ENCODE assay signal across 27 mouse cellular contexts in the genomic region with DNA sequence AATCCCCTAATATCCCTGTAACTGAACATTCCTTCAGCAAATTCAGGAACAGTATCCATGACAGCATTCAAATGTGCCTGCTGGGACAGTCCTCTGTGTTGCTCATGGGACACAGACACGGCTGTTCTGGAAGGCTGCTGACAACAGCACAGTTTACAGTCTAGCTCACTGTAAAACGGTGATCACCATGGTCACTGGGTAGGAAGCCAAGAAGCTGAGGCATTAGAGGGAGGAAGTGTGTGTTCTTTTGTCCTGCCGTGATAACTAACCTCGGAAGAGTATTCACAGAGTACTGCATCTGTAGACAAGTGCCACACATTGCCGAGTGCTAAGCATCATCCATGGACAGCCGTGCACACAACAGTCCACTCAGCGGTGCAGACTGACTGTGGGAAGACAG. TPM values are rescaled to one million over a fixed set of nuclear protein-coding genes. Genes with fewer than 3 reads are reported as not detected.
DNase-seq lines count a peak whose midpoint lies in the region; ATAC-seq lines count a peak whose summit lies in the region.
"Had no signal": no experiment of that assay in that cellular context is flagged by ENCODE, and none has a peak within 500 bp of the region (broad histone marks: within the 10 kb centered on the region; RNA-seq: fewer than 3 reads in every experiment).

No protein-coding gene starts in this region.

- H3K9me3 ChIP-seq in hindbrain, embryonic 14.5 days (ENCODE audit: control insufficient read depth, low read length), result no peaks in the 10 kb centered on the region
- H3K9me3 ChIP-seq in hindbrain, embryonic 13.5 days, result no peaks in the 10 kb centered on the region
- H3K9me3 ChIP-seq in liver, embryonic 13.5 days (replicated peaks), result no peaks in the 10 kb centered on the region
- H3K9me3 ChIP-seq in liver, embryonic 12.5 days (replicated peaks), result no peaks in the 10 kb centered on the region
- no peaks in the 10 kb centered on the region for H3K9me3 ChIP-seq in neural tube, embryonic 13.5 days
- H3K9me3 ChIP-seq in neural tube, embryonic 15.5 days (replicated peaks), result no peaks in the 10 kb centered on the region
- H3K9me3 ChIP-seq: G1E; heart, embryonic 15.5 days; kidney, embryonic 15.5 days; limb, embryonic 13.5 days had no signal

- no peak; the same call in 1 of the 2 replicates for ATAC-seq in hindbrain, embryonic 14.5 days (ENCODE audit: low FRiP score)
- ATAC-seq in hindbrain, embryonic 13.5 days (ENCODE audit: low FRiP score), result no peak
- ATAC-seq in liver, embryonic 13.5 days (ENCODE audit: low read depth), result peak; percentile 50; the same call in 1 of the 2 replicates
- ATAC-seq in liver, embryonic 12.5 days, result no peak
- ATAC-seq in neural tube, embryonic 13.5 days (ENCODE audit: low read depth), result 0 out of 2 replicates have a peak, but pooled peaks have one; percentile 56
- ATAC-seq in neural tube, embryonic 15.5 days (ENCODE audit: low FRiP score), result peak; percentile 83
- ATAC-seq: midbrain, embryonic 16.5 days; Patski had no signal

- peak; percentile 32 for DNase-seq in hindbrain, embryonic 14.5 days (ENCODE audit: low spot score)
- no peak for DNase-seq in liver, embryonic 13.5 days
- DNase-seq in neural tube, embryonic 10.5 days (ENCODE audit: extremely low spot score, low spot score), result no peak
- no peak for DNase-seq in thymus, postnatal 14 days
- DNase-seq: adrenal gland, postnatal 10 days; cerebellum, adult 11 months; cerebellum, adult 9-11 months; gastrocnemius, postnatal 14 days; kidney, adult 18-20 months; kidney, postnatal 25 days; lung, embryonic 14.5 days; lung, postnatal 14 days; spleen, adult 18-20 months; thymus, postnatal 25 days had no signal

- no peak overlapping the region for H3K9ac ChIP-seq in hindbrain, embryonic 14.5 days
- H3K9ac ChIP-seq in hindbrain, embryonic 13.5 days, result no peak overlapping the region
- H3K9ac ChIP-seq in liver, embryonic 13.5 days, result no peak overlapping the region
- no peak overlapping the region for H3K9ac ChIP-seq in liver, embryonic 12.5 days
- H3K9ac ChIP-seq in neural tube, embryonic 13.5 days, result no peak overlapping the region
- H3K9ac ChIP-seq in neural tube, embryonic 15.5 days (replicated peaks), result no peak overlapping the region
- H3K9ac ChIP-seq: heart, embryonic 15.5 days; kidney, embryonic 15.5 days; limb, embryonic 13.5 days; liver, embryonic 14.5 days; lung, embryonic 14.5 days had no signal

- H3K4me2 ChIP-seq in hindbrain, embryonic 14.5 days (replicated peaks), result no peak overlapping the region
- no peak overlapping the region for H3K4me2 ChIP-seq in hindbrain, embryonic 13.5 days
- no peak overlapping the region for H3K4me2 ChIP-seq in liver, embryonic 13.5 days
- no peak overlapping the region for H3K4me2 ChIP-seq in liver, embryonic 12.5 days
- H3K4me2 ChIP-seq in neural tube, embryonic 13.5 days, result no peak overlapping the region
- no peak overlapping the region for H3K4me2 ChIP-seq in neural tube, embryonic 15.5 days
- H3K4me2 ChIP-seq: heart, embryonic 15.5 days; kidney, embryonic 15.5 days; limb, embryonic 13.5 days; lung, embryonic 14.5 days had no signal

- H3K36me3 ChIP-seq in hindbrain, embryonic 14.5 days (replicated peaks; ENCODE audit: control insufficient read depth, insufficient read depth), result peaks cover 100% of the 10 kb centered on the region
- H3K36me3 ChIP-seq in hindbrain, embryonic 13.5 days, result peaks cover 99% of the 10 kb centered on the region
- H3K36me3 ChIP-seq in liver, embryonic 13.5 days, result peaks cover 85% of the 10 kb centered on the region
- H3K36me3 ChIP-seq in liver, embryonic 12.5 days, result peaks cover 94% of the 10 kb centered on the region
- H3K36me3 ChIP-seq in neural tube, embryonic 13.5 days, result peaks cover 98% of the 10 kb centered on the region
- H3K36me3 ChIP-seq in neural tube, embryonic 15.5 days, result peaks cover 93% of the 10 kb centered on the region

- no peaks in the 10 kb centered on the region for H3K4me1 ChIP-seq in hindbrain, embryonic 14.5 days (replicated peaks; ENCODE audit: control insufficient read depth, insufficient read depth, low read length)
- no peaks in the 10 kb centered on the region for H3K4me1 ChIP-seq in hindbrain, embryonic 13.5 days (replicated peaks)
- 0 out of 2 replicates have a peak, but pooled peaks cover 5% of the 10 kb centered on the region for H3K4me1 ChIP-seq in liver, embryonic 13.5 days (replicated peaks)
- H3K4me1 ChIP-seq in liver, embryonic 12.5 days, result no peaks in the 10 kb centered on the region
- H3K4me1 ChIP-seq in neural tube, embryonic 13.5 days (replicated peaks), result no peaks in the 10 kb centered on the region
- no peaks in the 10 kb centered on the region for H3K4me1 ChIP-seq in neural tube, embryonic 15.5 days
- H3K4me1 ChIP-seq: kidney, embryonic 15.5 days; limb, embryonic 13.5 days had no signal

- H3K27ac ChIP-seq in hindbrain, embryonic 14.5 days, result peak overlapping the region; percentile 38; the same call in 1 of the 2 replicates
- no peak overlapping the region for H3K27ac ChIP-seq in hindbrain, embryonic 13.5 days
- no peak overlapping the region for H3K27ac ChIP-seq in liver, embryonic 13.5 days
- no peak overlapping the region for H3K27ac ChIP-seq in liver, embryonic 12.5 days
- H3K27ac ChIP-seq in neural tube, embryonic 13.5 days (replicated peaks), result 0 out of 2 replicates have a peak overlapping the region, but pooled peaks have one; percentile 5
- peak overlapping the region; percentile 66 for H3K27ac ChIP-seq in neural tube, embryonic 15.5 days (replicated peaks)
- H3K27ac ChIP-seq: heart, embryonic 15.5 days; kidney, embryonic 15.5 days; limb, embryonic 13.5 days; liver, embryonic 14.5 days had no signal

- no peaks in the 10 kb centered on the region for H3K27me3 ChIP-seq in hindbrain, embryonic 14.5 days (ENCODE audit: control insufficient read depth, insufficient read depth, low read length)
- H3K27me3 ChIP-seq in hindbrain, embryonic 13.5 days, result no peaks in the 10 kb centered on the region
- H3K27me3 ChIP-seq in liver, embryonic 13.5 days, result no peaks in the 10 kb centered on the region
- no peaks in the 10 kb centered on the region for H3K27me3 ChIP-seq in liver, embryonic 12.5 days (replicated peaks)
- no peaks in the 10 kb centered on the region for H3K27me3 ChIP-seq in neural tube, embryonic 13.5 days
- no peaks in the 10 kb centered on the region for H3K27me3 ChIP-seq in neural tube, embryonic 15.5 days (replicated peaks)
- H3K27me3 ChIP-seq: heart, embryonic 15.5 days; kidney, embryonic 15.5 days; limb, embryonic 13.5 days; Patski had no signal

- H3K4me3 ChIP-seq in hindbrain, embryonic 14.5 days (replicated peaks; ENCODE audit: low read length), result no peak overlapping the region
- no peak overlapping the region for H3K4me3 ChIP-seq in hindbrain, embryonic 13.5 days
- no peak overlapping the region for H3K4me3 ChIP-seq in liver, embryonic 13.5 days (replicated peaks)
- H3K4me3 ChIP-seq in liver, embryonic 12.5 days, result no peak overlapping the region
- H3K4me3 ChIP-seq in neural tube, embryonic 13.5 days, result no peak overlapping the region
- H3K4me3 ChIP-seq in neural tube, embryonic 15.5 days (replicated peaks), result no peak overlapping the region
- H3K4me3 ChIP-seq: erythroblast, embryonic 14.5 days; heart, embryonic 15.5 days; kidney, embryonic 15.5 days; limb, embryonic 13.5 days; myocyte had no signal

- WGBS in hindbrain, embryonic 14.5 days, result 70% methylated on average over 7 of the region's 7 CpGs
- WGBS in hindbrain, embryonic 13.5 days, result 74% methylated on average over 7 of the region's 7 CpGs
- 35% methylated on average over 7 of the region's 7 CpGs for WGBS in liver, embryonic 13.5 days (ENCODE audit: insufficient replicate concordance)
- WGBS in liver, embryonic 12.5 days (ENCODE audit: insufficient replicate concordance), result 49% methylated on average over 7 of the region's 7 CpGs
- WGBS in neural tube, embryonic 13.5 days, result 79% methylated on average over 7 of the region's 7 CpGs
- 63% methylated on average over 7 of the region's 7 CpGs for WGBS in neural tube, embryonic 15.5 days

RNA-seq across cellular contexts. Expression of a gene that starts 16.7 kb away (rescaled TPM):
- polyA plus RNA-seq in hindbrain, embryonic 14.5 days (2014; fragmentation: Nextera tagmentation; extraction: Ambion mirVana), result 4.3 and 5.2 TPM in 2 replicates
- 4.7 and 5.0 TPM in 2 replicates for polyA plus RNA-seq in hindbrain, embryonic 13.5 days (2015; fragmentation: Nextera tagmentation; extraction: Ambion mirVana)
- 2.8 TPM in 2 replicates for polyA plus RNA-seq in liver, embryonic 13.5 days (2015; fragmentation: Nextera tagmentation; extraction: Ambion mirVana)
- 2.4 and 3.1 TPM in 2 replicates for polyA plus RNA-seq in liver, embryonic 12.5 days (2016; fragmentation: Nextera tagmentation; extraction: Ambion mirVana)
- 3.4 and 4.1 TPM in 2 replicates for polyA plus RNA-seq in neural tube, embryonic 13.5 days (2015; fragmentation: Nextera tagmentation; extraction: Ambion mirVana)
- polyA plus RNA-seq in neural tube, embryonic 15.5 days (2015; fragmentation: Nextera tagmentation; extraction: Ambion mirVana), result 17.2 and 19.6 TPM in 2 replicates
- polyA plus RNA-seq: erythroblast, embryonic 14.5 days; G1E had no signal

RNA-seq across cellular contexts. Expression of a gene that starts 39.1 kb away (rescaled TPM):
- 35.9 and 39.7 TPM in 2 replicates for polyA plus RNA-seq in hindbrain, embryonic 14.5 days (2014; fragmentation: Nextera tagmentation; extraction: Ambion mirVana)
- polyA plus RNA-seq in hindbrain, embryonic 13.5 days (2015; fragmentation: Nextera tagmentation; extraction: Ambion mirVana), result 39.6 and 41.0 TPM in 2 replicates
- polyA plus RNA-seq in liver, embryonic 13.5 days (2015; fragmentation: Nextera tagmentation; extraction: Ambion mirVana), result 14.0 and 15.6 TPM in 2 replicates
- polyA plus RNA-seq in liver, embryonic 12.5 days (2016; fragmentation: Nextera tagmentation; extraction: Ambion mirVana), result 15.9 and 19.8 TPM in 2 replicates
- 35.0 and 35.9 TPM in 2 replicates for polyA plus RNA-seq in neural tube, embryonic 13.5 days (2015; fragmentation: Nextera tagmentation; extraction: Ambion mirVana)
- 41.8 TPM in 2 replicates for polyA plus RNA-seq in neural tube, embryonic 15.5 days (2015; fragmentation: Nextera tagmentation; extraction: Ambion mirVana)

Comparison
In these comparisons a context has a peak if more than half of its experiments do, and no peak if none do; other contexts are left out.
1. ATAC-seq: peak in liver, embryonic 13.5 days (single experiment), neural tube, embryonic 13.5 days (single experiment) and neural tube, embryonic 15.5 days (single experiment); none in hindbrain, embryonic 14.5 days (single experiment), hindbrain, embryonic 13.5 days (single experiment) and liver, embryonic 12.5 days (single experiment).
2. H3K27ac ChIP-seq: peak in hindbrain, embryonic 14.5 days (single experiment), neural tube, embryonic 13.5 days (single experiment) and neural tube, embryonic 15.5 days (single experiment); none in hindbrain, embryonic 13.5 days (single experiment), liver, embryonic 13.5 days (single experiment) and liver, embryonic 12.5 days (single experiment).